Mouse (Mus musculus): ENCODE measurements around the gene Fbl. TPM values are rescaled to one million over a fixed set of nuclear protein-coding genes. Genes with fewer than 3 reads are reported as not detected.

The Fbl gene
- polyA plus RNA-seq (2012; ENCODE audit: low replicate concordance) = 174 and 407 TPM in 2 replicates

GRCm38 (mm10) chr7:28169489-28170422 lies at the start of gene Fbl:
Gene Fbl (plus strand): TSS chr7:28169710.

GRCm38 (mm10) chr7:28129166-28129565 lies 40.3 kb upstream of the Fbl start, which contains the start of gene 9530053A07Rik:
Gene 9530053A07Rik (plus strand): TSS chr7:28129466.

GRCm38 (mm10) chr7:28179228-28179627 lies 9.7 kb downstream of the Fbl start, which contains the start of gene Dyrk1b:
Gene Dyrk1b (plus strand): TSS chr7:28179469.

Other genes with a start within 250 kb of the Fbl start
- gene Zfp974, start 240.2 kb upstream of the Fbl start, polyA plus RNA-seq (2012; ENCODE audit: low replicate concordance) = 0.05 and 0.07 TPM in 2 replicates
- 0.08 and 0.44 TPM in 2 replicates for gene Zfp780b, start 190.5 kb upstream of the Fbl start, polyA plus RNA-seq (2012; ENCODE audit: low replicate concordance)
- 0.07 and 0.24 TPM in 2 replicates for gene Zfp850, start 155.6 kb upstream of the Fbl start, polyA plus RNA-seq (2012; ENCODE audit: low replicate concordance)
- 42.0 and 101 TPM in 2 replicates for gene Psmc4, start 119.6 kb upstream of the Fbl start, polyA plus RNA-seq (2012; ENCODE audit: low replicate concordance)
- 0.05 TPM in 1 of 2 replicates, not detected in the other for gene Fcgbp, start 98.5 kb upstream of the Fbl start, polyA plus RNA-seq (2012; ENCODE audit: low replicate concordance)
- 0.05 TPM in 1 of 2 replicates, not detected in the other for gene 9530053A07Rik, start 40.2 kb upstream of the Fbl start, polyA plus RNA-seq (2012; ENCODE audit: low replicate concordance)
- gene Dyrk1b, start 9.8 kb downstream of the Fbl start, polyA plus RNA-seq (2012; ENCODE audit: low replicate concordance) = 77.0 and 127 TPM in 2 replicates
- gene Eid2, start 98.2 kb downstream of the Fbl start, polyA plus RNA-seq (2012; ENCODE audit: low replicate concordance) = 2.2 and 4.9 TPM in 2 replicates
- gene Eid2b, start 108.0 kb downstream of the Fbl start, polyA plus RNA-seq (2012; ENCODE audit: low replicate concordance) = 4.1 and 13.4 TPM in 2 replicates
- gene Selenov, start 121.5 kb downstream of the Fbl start, polyA plus RNA-seq (2012; ENCODE audit: low replicate concordance) = not detected in 2 replicates
- gene Dll3, start 132.5 kb downstream of the Fbl start, polyA plus RNA-seq (2012; ENCODE audit: low replicate concordance) = 0.29 and 0.88 TPM in 2 replicates
- gene Timm50, start 142.4 kb downstream of the Fbl start, polyA plus RNA-seq (2012; ENCODE audit: low replicate concordance) = 282 and 375 TPM in 2 replicates
- 77.8 and 132 TPM in 2 replicates for gene Supt5, start 169.0 kb downstream of the Fbl start, polyA plus RNA-seq (2012; ENCODE audit: low replicate concordance)
- gene Rps16, start 180.9 kb downstream of the Fbl start, polyA plus RNA-seq (2012; ENCODE audit: low replicate concordance) = 186 and 1,166 TPM in 2 replicates
- 33.7 and 46.3 TPM in 2 replicates for gene Plekhg2, start 202.9 kb downstream of the Fbl start, polyA plus RNA-seq (2012; ENCODE audit: low replicate concordance)
- 121 and 173 TPM in 2 replicates for gene Zfp36, start 210.5 kb downstream of the Fbl start, polyA plus RNA-seq (2012; ENCODE audit: low replicate concordance)
- gene Med29, start 223.0 kb downstream of the Fbl start, polyA plus RNA-seq (2012; ENCODE audit: low replicate concordance) = 11.5 and 21.2 TPM in 2 replicates
- gene Paf1, start 223.2 kb downstream of the Fbl start, polyA plus RNA-seq (2012; ENCODE audit: low replicate concordance) = 69.3 and 112 TPM in 2 replicates